Mouse (Mus musculus): ENCODE measurements around the gene AI661453. TPM values are rescaled to one million over a fixed set of nuclear protein-coding genes. Genes with fewer than 3 reads are reported as not detected.

The AI661453 gene
- polyA plus RNA-seq, 1 experiment = 37.6 TPM

DNA sequence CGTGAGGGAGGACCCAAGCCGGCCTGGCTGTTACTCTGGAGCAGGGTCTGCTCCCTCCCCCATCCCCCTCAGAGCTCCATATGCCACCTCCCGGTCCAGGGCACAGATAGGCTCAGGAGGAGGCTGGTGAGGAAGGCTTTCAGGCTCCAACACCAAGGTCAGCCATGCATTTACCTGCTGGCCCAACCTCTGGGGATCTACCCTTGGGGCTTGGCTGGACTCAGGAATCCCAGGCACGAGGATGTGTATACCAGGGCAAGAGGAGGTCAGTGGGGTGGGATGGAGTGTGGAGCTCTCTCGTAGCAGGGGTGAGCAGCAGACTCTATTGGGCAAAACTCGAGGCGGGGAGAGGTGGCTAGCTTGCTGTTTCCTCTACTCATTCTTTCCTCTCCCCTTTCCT lies 16.5 kb downstream of the AI661453 start:
- no peaks in the 10 kb centered on the region for H3K27me3 ChIP-seq (ENCODE audit: control insufficient read depth, insufficient read depth, low read length, poor library complexity, severe bottlenecking)
- H3K36me3 ChIP-seq (ENCODE audit: control insufficient read depth, insufficient read depth, low read length, poor library complexity, severe bottlenecking) = no peaks in the 10 kb centered on the region
- peaks cover 19% of the 10 kb centered on the region for H3K4me1 ChIP-seq (ENCODE audit: control insufficient read depth, insufficient read depth, low read length)
- no peaks in the 10 kb centered on the region for H3K9me3 ChIP-seq (replicated peaks; ENCODE audit: control insufficient read depth, insufficient read depth, low read length, poor library complexity, severe bottlenecking)
- TF ChIP-seq CTCF (IDR thresholded peaks at IDR 0.05; ENCODE audit: low read depth, low read length) = no peak
- TF ChIP-seq EP300 (IDR thresholded peaks at IDR 0.05; ENCODE audit: insufficient read depth, low read depth, low read length) = no peak
- no peak for TF ChIP-seq POLR2A (IDR thresholded peaks at IDR 0.05; ENCODE audit: insufficient read depth, low read length)
- no peak overlapping the region for H3K9ac ChIP-seq (ENCODE audit: low read depth, poor library complexity, severe bottlenecking)
- no peak overlapping the region for H3K27ac ChIP-seq (ENCODE audit: insufficient read depth, low read length)
- no peak overlapping the region for H3K4me3 ChIP-seq (ENCODE audit: low read depth, low read length)

DNA sequence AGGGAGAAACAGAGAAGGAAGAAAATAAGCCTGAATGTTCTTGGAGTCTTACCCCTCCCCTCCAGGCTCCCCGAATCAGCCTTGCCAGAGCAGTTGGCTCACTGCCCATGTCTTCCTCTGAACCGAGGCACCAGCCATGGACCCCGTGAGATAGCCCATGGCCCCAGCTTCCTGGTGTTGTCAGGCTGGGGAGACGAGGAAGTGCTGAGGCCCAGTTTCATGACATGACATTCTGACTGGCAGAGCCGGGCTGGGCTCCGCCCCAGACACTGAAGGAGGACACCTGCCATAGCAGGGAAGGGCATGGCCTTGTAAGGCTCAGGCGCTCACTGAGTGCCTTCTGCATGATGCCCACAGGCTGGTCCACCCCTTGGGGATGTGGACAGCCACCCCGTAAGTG lies 18.3 kb downstream of the AI661453 start:
- no peaks in the 10 kb centered on the region for H3K9me3 ChIP-seq (replicated peaks; ENCODE audit: control insufficient read depth, insufficient read depth, low read length, poor library complexity, severe bottlenecking)
- no peak overlapping the region for H3K27ac ChIP-seq (ENCODE audit: insufficient read depth, low read length)
- no peaks in the 10 kb centered on the region for H3K36me3 ChIP-seq (ENCODE audit: control insufficient read depth, insufficient read depth, low read length, poor library complexity, severe bottlenecking)
- no peaks in the 10 kb centered on the region for H3K27me3 ChIP-seq (ENCODE audit: control insufficient read depth, insufficient read depth, low read length, poor library complexity, severe bottlenecking)
- H3K4me1 ChIP-seq (ENCODE audit: control insufficient read depth, insufficient read depth, low read length) = peaks cover 11% of the 10 kb centered on the region
- no peak overlapping the region for H3K4me3 ChIP-seq (ENCODE audit: low read depth, low read length)
- no peak for TF ChIP-seq CTCF (IDR thresholded peaks at IDR 0.05; ENCODE audit: low read depth, low read length)
- TF ChIP-seq EP300 (IDR thresholded peaks at IDR 0.05; ENCODE audit: insufficient read depth, low read depth, low read length) = no peak
- no peak for TF ChIP-seq POLR2A (IDR thresholded peaks at IDR 0.05; ENCODE audit: insufficient read depth, low read length)
- H3K9ac ChIP-seq (ENCODE audit: low read depth, poor library complexity, severe bottlenecking) = no peak overlapping the region

DNA sequence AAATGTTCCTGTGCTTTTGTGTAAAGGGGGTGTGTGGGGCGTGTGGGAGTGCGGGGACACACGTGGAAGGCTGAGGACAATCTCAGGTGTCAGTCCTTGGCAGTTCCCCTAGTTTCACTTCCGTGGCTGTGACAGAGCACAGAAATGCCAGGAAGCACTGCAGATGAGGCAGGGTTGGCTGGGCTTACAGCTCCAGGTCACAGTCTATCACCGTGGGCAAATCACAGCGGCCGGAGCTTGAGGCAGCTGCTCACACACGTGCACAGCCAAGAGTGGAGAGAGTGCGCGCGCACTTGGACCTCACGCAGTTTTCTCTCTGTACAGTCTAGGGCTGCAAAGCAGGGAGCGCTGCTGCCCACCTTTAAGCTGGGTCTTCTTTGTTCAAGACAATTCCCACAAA lies 21.9 kb downstream of the AI661453 start:
- H3K27me3 ChIP-seq (ENCODE audit: control insufficient read depth, insufficient read depth, low read length, poor library complexity, severe bottlenecking) = no peaks in the 10 kb centered on the region
- no peak for TF ChIP-seq POLR2A (IDR thresholded peaks at IDR 0.05; ENCODE audit: insufficient read depth, low read length)
- no peak for TF ChIP-seq CTCF (IDR thresholded peaks at IDR 0.05; ENCODE audit: low read depth, low read length)
- no peak overlapping the region for H3K4me3 ChIP-seq (ENCODE audit: low read depth, low read length)
- peaks cover 7% of the 10 kb centered on the region for H3K4me1 ChIP-seq (ENCODE audit: control insufficient read depth, insufficient read depth, low read length)
- H3K9me3 ChIP-seq (replicated peaks; ENCODE audit: control insufficient read depth, insufficient read depth, low read length, poor library complexity, severe bottlenecking) = no peaks in the 10 kb centered on the region
- H3K27ac ChIP-seq (ENCODE audit: insufficient read depth, low read length) = no peak overlapping the region
- H3K36me3 ChIP-seq (ENCODE audit: control insufficient read depth, insufficient read depth, low read length, poor library complexity, severe bottlenecking) = no peaks in the 10 kb centered on the region
- H3K9ac ChIP-seq (ENCODE audit: low read depth, poor library complexity, severe bottlenecking) = no peak overlapping the region

GRCm38 (mm10) chr17:47458936-47459335 lies 22.5 kb downstream of the AI661453 start:
- Histone ChIP-seq H3K4me3 (ENCODE audit: low read depth, low read length) (no peak overlapping the region), H3K9ac (ENCODE audit: low read depth, poor library complexity, severe bottlenecking) (no peak overlapping the region), H3K4me1 (ENCODE audit: control insufficient read depth, insufficient read depth, low read length) (peaks cover 7% of the 10 kb centered on the region), H3K27me3 (ENCODE audit: control insufficient read depth, insufficient read depth, low read length, poor library complexity, severe bottlenecking) (no peaks in the 10 kb centered on the region), H3K9me3 (replicated peaks; ENCODE audit: control insufficient read depth, insufficient read depth, low read length, poor library complexity, severe bottlenecking) (no peaks in the 10 kb centered on the region), H3K27ac (ENCODE audit: insufficient read depth, low read length) (no peak overlapping the region), H3K36me3 (ENCODE audit: control insufficient read depth, insufficient read depth, low read length, poor library complexity, severe bottlenecking) (no peaks in the 10 kb centered on the region)
- no peak for TF ChIP-seq POLR2A (IDR thresholded peaks at IDR 0.05; ENCODE audit: insufficient read depth, low read length)
- TF ChIP-seq CTCF (IDR thresholded peaks at IDR 0.05; ENCODE audit: low read depth, low read length) = no peak
- TF ChIP-seq EP300 (IDR thresholded peaks at IDR 0.05; ENCODE audit: insufficient read depth, low read depth, low read length) = no peak

DNA sequence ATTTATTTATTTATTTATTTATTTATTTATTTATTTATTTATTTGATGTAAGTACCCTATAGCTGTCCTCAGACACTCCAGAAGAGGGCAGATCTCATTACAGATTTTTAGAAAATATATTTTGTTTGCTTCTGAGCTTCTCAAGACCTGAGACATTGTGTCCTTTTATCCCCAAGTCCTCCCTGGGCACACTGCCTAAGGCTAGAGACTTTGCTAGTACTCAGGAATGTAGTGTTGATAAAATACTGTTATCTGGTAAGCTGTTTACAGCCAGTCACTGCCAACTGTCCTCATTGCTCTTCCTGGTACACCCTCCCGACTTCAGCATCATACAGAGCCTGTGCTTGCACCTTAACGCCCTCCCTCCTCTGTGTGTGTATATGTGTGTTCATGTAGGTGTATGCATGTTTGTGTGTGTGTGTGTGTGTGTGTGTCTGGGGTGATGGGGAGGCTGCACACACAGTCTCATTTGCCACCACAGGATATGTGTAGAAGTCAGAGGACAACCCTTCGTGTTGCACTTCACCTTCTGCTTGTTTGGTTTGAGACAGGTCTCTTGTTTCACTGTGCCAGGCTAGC lies 23.0 kb downstream of the AI661453 start:
- no peaks in the 10 kb centered on the region for H3K36me3 ChIP-seq (ENCODE audit: control insufficient read depth, insufficient read depth, low read length, poor library complexity, severe bottlenecking)
- peaks cover 7% of the 10 kb centered on the region for H3K4me1 ChIP-seq (ENCODE audit: control insufficient read depth, insufficient read depth, low read length)
- TF ChIP-seq EP300 (IDR thresholded peaks at IDR 0.05; ENCODE audit: insufficient read depth, low read depth, low read length) (no peak), POLR2A (IDR thresholded peaks at IDR 0.05; ENCODE audit: insufficient read depth, low read length) (no peak), CTCF (IDR thresholded peaks at IDR 0.05; ENCODE audit: low read depth, low read length) (no peak)
- no peaks in the 10 kb centered on the region for H3K9me3 ChIP-seq (replicated peaks; ENCODE audit: control insufficient read depth, insufficient read depth, low read length, poor library complexity, severe bottlenecking)
- H3K9ac ChIP-seq (ENCODE audit: low read depth, poor library complexity, severe bottlenecking) = no peak overlapping the region
- H3K27ac ChIP-seq (ENCODE audit: insufficient read depth, low read length) = no peak overlapping the region
- H3K27me3 ChIP-seq (ENCODE audit: control insufficient read depth, insufficient read depth, low read length, poor library complexity, severe bottlenecking) = no peaks in the 10 kb centered on the region
- H3K4me3 ChIP-seq (ENCODE audit: low read depth, low read length) = no peak overlapping the region

GRCm38 (mm10) chr17:47461688-47462087 lies 25.3 kb downstream of the AI661453 start:
- no peak overlapping the region for H3K4me3 ChIP-seq (ENCODE audit: low read depth, low read length)
- peaks cover 7% of the 10 kb centered on the region for H3K4me1 ChIP-seq (ENCODE audit: control insufficient read depth, insufficient read depth, low read length)
- TF ChIP-seq POLR2A (IDR thresholded peaks at IDR 0.05; ENCODE audit: insufficient read depth, low read length) (no peak), EP300 (IDR thresholded peaks at IDR 0.05; ENCODE audit: insufficient read depth, low read depth, low read length) (no peak), CTCF (IDR thresholded peaks at IDR 0.05; ENCODE audit: low read depth, low read length) (no peak)
- H3K9me3 ChIP-seq (replicated peaks; ENCODE audit: control insufficient read depth, insufficient read depth, low read length, poor library complexity, severe bottlenecking) = no peaks in the 10 kb centered on the region
- no peaks in the 10 kb centered on the region for H3K36me3 ChIP-seq (ENCODE audit: control insufficient read depth, insufficient read depth, low read length, poor library complexity, severe bottlenecking)
- H3K9ac ChIP-seq (ENCODE audit: low read depth, poor library complexity, severe bottlenecking) = no peak overlapping the region
- no peaks in the 10 kb centered on the region for H3K27me3 ChIP-seq (ENCODE audit: control insufficient read depth, insufficient read depth, low read length, poor library complexity, severe bottlenecking)
- H3K27ac ChIP-seq (ENCODE audit: insufficient read depth, low read length) = no peak overlapping the region

Data from ES-Bruce4 (cell line).